Mouse (Mus musculus) hindbrain, embryonic 12.5 days (tissue): ENCODE results near the gene Arcn1. TPM values are rescaled to one million over a fixed set of nuclear protein-coding genes. Genes with fewer than 3 reads are reported as not detected.
"Not testable (repeated sequence)": the region's sequence is repeated elsewhere in the genome, so short reads cannot be mapped to it uniquely, and the experiment has no call there.

Source experiments
- ATAC-seq: fragments of 200-750 bp; cut with Nextera tagmentation; 2 replicates; pipeline ENCODE4 v1.8.0; 2017; ENCODE audit warnings: moderate TSS enrichment; ENCODE audit not compliant: low FRiP score
- H3K27ac ChIP-seq: fragments of 300-500 bp; sonication (generic); 2 replicates; pipeline ENCODE4 v1.5.1; 2016; ENCODE audit warnings: mild to moderate bottlenecking
- H3K27me3 ChIP-seq: fragments of 300-500 bp; sonication (generic); 2 replicates; pipeline ENCODE4 v1.6.1; 2016; ENCODE audit warnings: mild to moderate bottlenecking
- H3K36me3 ChIP-seq: fragments of 300-500 bp; sonication (generic); 2 replicates; pipeline ENCODE4 v1.6.1; 2016; ENCODE audit warnings: mild to moderate bottlenecking
- H3K4me1 ChIP-seq: fragments of 300-500 bp; sonication (generic); 2 replicates; pipeline ENCODE4 v1.6.1; 2016
- H3K4me2 ChIP-seq: fragments of 300-500 bp; sonication (generic); replicated peaks from 2 replicates; pipeline ENCODE4 v1.6.1; 2016; ENCODE audit warnings: mild to moderate bottlenecking
- H3K4me3 ChIP-seq: fragments of 300-500 bp; sonication (generic); 2 replicates; pipeline ENCODE4 v1.5.1; 2016; ENCODE audit warnings: mild to moderate bottlenecking
- H3K9ac ChIP-seq: fragments of 300-500 bp; sonication (generic); 2 replicates; pipeline ENCODE4 v1.6.1; 2016; ENCODE audit warnings: mild to moderate bottlenecking, moderate library complexity
- H3K9me3 ChIP-seq: fragments of 300-500 bp; sonication (generic); replicated peaks from 2 replicates; pipeline ENCODE4 v1.6.1; 2016; ENCODE audit warnings: mild to moderate bottlenecking
- WGBS: fragments of 180-500 bp; shearing (Covaris S2); methylation state at CpG from one replicate; pipeline ENCODE4 v1.1.7; 2016; 5-methylcytosine and 5-hydroxymethylcytosine counted together
- polyA plus RNA-seq: library from polyadenylated mRNA; unstranded; fragments of >200 nt; fragmentation: Nextera tagmentation; extraction: Ambion mirVana; gene quantifications from 2 replicates; pipeline ENCODE4 v1.2.1, GENCODE M21; 2016

Arcn1 gene
- polyA plus RNA-seq, 1 experiment from 2014 or later, result 179 TPM

- H3K9ac ChIP-seq, result no peak overlapping the region
- ATAC-seq, result no peak
Observed at GRCm38 (mm10) chr9:44798298-44798697, 30.7 kb upstream of the Arcn1 start.

GRCm38 (mm10) chr9:44792842-44793241 lies 25.2 kb upstream of the Arcn1 start:
- 77% methylated on average over 9 of the region's 9 CpGs for WGBS
- H3K36me3 ChIP-seq, result peaks cover 50% of the 10 kb centered on the region
- H3K27me3 ChIP-seq, result peaks cover under 1% of the 10 kb centered on the region; the same call in 1 of the 2 replicates
- H3K4me3 ChIP-seq, result no peak overlapping the region
- H3K9ac ChIP-seq, result no peak overlapping the region
- no peaks in the 10 kb centered on the region for H3K9me3 ChIP-seq
- H3K27ac ChIP-seq, result no peak overlapping the region
- H3K4me2 ChIP-seq, result no peak overlapping the region
- no peak for ATAC-seq
- H3K4me1 ChIP-seq, result no peaks in the 10 kb centered on the region

More at GRCm38 (mm10) chr9:44798298-44798697, 30.7 kb upstream of the Arcn1 start:
- no peaks in the 10 kb centered on the region for H3K36me3 ChIP-seq
- WGBS, result 44% methylated on average over 7 of the region's 7 CpGs
- H3K4me1 ChIP-seq, result peaks cover 11% of the 10 kb centered on the region
- H3K9me3 ChIP-seq, result no peaks in the 10 kb centered on the region
- H3K4me3 ChIP-seq, result peak overlapping the region; percentile 46
- H3K27me3 ChIP-seq, result peaks cover 22% of the 10 kb centered on the region
- peak overlapping the region; percentile 87 for H3K4me2 ChIP-seq
- no peak overlapping the region for H3K27ac ChIP-seq

- WGBS, result under 1% methylated on average over 41 of the region's 41 CpGs
- H3K4me3 ChIP-seq, result peak overlapping the region; percentile 62
- no peaks in the 10 kb centered on the region for H3K27me3 ChIP-seq
- H3K27ac ChIP-seq, result peak overlapping the region; percentile 89
- peaks cover 10% of the 10 kb centered on the region; the same call in 1 of the 2 replicates for H3K36me3 ChIP-seq
- peak overlapping the region; percentile 68 for H3K4me2 ChIP-seq
- H3K4me1 ChIP-seq, result peaks cover 8% of the 10 kb centered on the region
- ATAC-seq, result peak; percentile 98
- H3K9me3 ChIP-seq, result no peaks in the 10 kb centered on the region
- peak overlapping the region; percentile 79 for H3K9ac ChIP-seq
Observed at GRCm38 (mm10) chr9:44772750-44773651, 5.4 kb upstream of the Arcn1 start.

- Histone ChIP-seq H3K9ac (no peak overlapping the region), H3K4me1 (peaks cover 8% of the 10 kb centered on the region), H3K4me3 (0 out of 2 replicates have a peak overlapping the region, but pooled peaks have one; percentile 62), H3K27ac (no peak overlapping the region), H3K4me2 (no peak overlapping the region), H3K36me3 (peaks cover 10% of the 10 kb centered on the region; the same call in 1 of the 2 replicates), H3K27me3 (no peaks in the 10 kb centered on the region), H3K9me3 (no peaks in the 10 kb centered on the region)
- 28% methylated on average over 5 of the region's 5 CpGs for WGBS
- ATAC-seq, result no peak; the same call in 1 of the 2 replicates
Observed at GRCm38 (mm10) chr9:44772392-44772749, 4.7 kb upstream of the Arcn1 start.

GRCm38 (mm10) chr9:44771376-44771775 lies 3.7 kb upstream of the Arcn1 start:
- Histone ChIP-seq H3K4me1 (peaks cover 15% of the 10 kb centered on the region), H3K9ac (no peak overlapping the region), H3K4me3 (no peak overlapping the region), H3K27me3 (no peaks in the 10 kb centered on the region), H3K9me3 (no peaks in the 10 kb centered on the region), H3K4me2 (no peak overlapping the region), H3K27ac (no peak overlapping the region), H3K36me3 (peaks cover 10% of the 10 kb centered on the region; the same call in 1 of the 2 replicates)
- WGBS, result 94% methylated on average over 5 of the region's 5 CpGs
- ATAC-seq, result no peak

- Histone ChIP-seq H3K4me2 (peak overlapping the region; percentile 87; the same call in 1 of the 2 replicates), H3K4me3 (peak overlapping the region; percentile 82), H3K4me1 (peaks cover 17% of the 10 kb centered on the region)
- not testable (repeated sequence) for H3K36me3 ChIP-seq, H3K27me3 ChIP-seq, ATAC-seq, H3K9ac ChIP-seq, H3K9me3 ChIP-seq, H3K27ac ChIP-seq
- 48% methylated on average over 7 of the region's 9 CpGs for WGBS
Observed at GRCm38 (mm10) chr9:44768029-44768394, 367 bp upstream of the Arcn1 start.

- ATAC-seq, result no peak
- 90% methylated on average over 2 of the region's 2 CpGs for WGBS
- H3K4me1 ChIP-seq, result peaks cover 8% of the 10 kb centered on the region
- H3K9me3 ChIP-seq, result no peaks in the 10 kb centered on the region
- no peaks in the 10 kb centered on the region for H3K27me3 ChIP-seq
- no peak overlapping the region for H3K4me2 ChIP-seq
- H3K27ac ChIP-seq, result no peak overlapping the region
- no peak overlapping the region for H3K9ac ChIP-seq
- peaks cover 22% of the 10 kb centered on the region for H3K36me3 ChIP-seq
- H3K4me3 ChIP-seq, result no peak overlapping the region
Observed at GRCm38 (mm10) chr9:44760873-44761272, 6.8 kb downstream of the Arcn1 start.

GRCm38 (mm10) chr9:44748473-44748872 lies 19.2 kb downstream of the Arcn1 start:
- Histone ChIP-seq H3K36me3 (peaks cover 83% of the 10 kb centered on the region), H3K9me3 (no peaks in the 10 kb centered on the region), H3K4me1 (no peaks in the 10 kb centered on the region), H3K4me2 (no peak overlapping the region), H3K4me3 (no peak overlapping the region), H3K27me3 (no peaks in the 10 kb centered on the region), H3K27ac (no peak overlapping the region), H3K9ac (no peak overlapping the region)
- ATAC-seq, result no peak
- 88% methylated on average over 7 of the region's 7 CpGs for WGBS

- Histone ChIP-seq H3K27ac (no peak overlapping the region), H3K36me3 (peaks cover 85% of the 10 kb centered on the region), H3K4me2 (no peak overlapping the region), H3K4me1 (no peaks in the 10 kb centered on the region), H3K4me3 (no peak overlapping the region), H3K9ac (no peak overlapping the region), H3K27me3 (no peaks in the 10 kb centered on the region), H3K9me3 (no peaks in the 10 kb centered on the region)
- no peak for ATAC-seq
- 96% methylated on average over 3 of the region's 3 CpGs for WGBS
Observed at GRCm38 (mm10) chr9:44747341-44747740, 20.3 kb downstream of the Arcn1 start.

- no peak for ATAC-seq
- H3K9ac ChIP-seq, result no peak overlapping the region
- H3K27ac ChIP-seq, result no peak overlapping the region
- H3K4me2 ChIP-seq, result no peak overlapping the region
- WGBS, result 97% methylated on average over 3 of the region's 3 CpGs
- H3K36me3 ChIP-seq, result peaks cover 82% of the 10 kb centered on the region
- H3K4me3 ChIP-seq, result no peak overlapping the region
- no peaks in the 10 kb centered on the region for H3K27me3 ChIP-seq
- no peaks in the 10 kb centered on the region for H3K4me1 ChIP-seq
- no peaks in the 10 kb centered on the region for H3K9me3 ChIP-seq
Observed at GRCm38 (mm10) chr9:44746666-44747065, 21.0 kb downstream of the Arcn1 start.

GRCm38 (mm10) chr9:44745371-44745770 lies 22.3 kb downstream of the Arcn1 start:
- H3K4me3 ChIP-seq, result no peak overlapping the region
- H3K36me3 ChIP-seq, result peaks cover 78% of the 10 kb centered on the region
- no peaks in the 10 kb centered on the region for H3K4me1 ChIP-seq
- 96% methylated on average over 7 of the region's 7 CpGs for WGBS
- ATAC-seq, result no peak
- H3K4me2 ChIP-seq, result no peak overlapping the region
- no peaks in the 10 kb centered on the region for H3K9me3 ChIP-seq
- H3K9ac ChIP-seq, result no peak overlapping the region
- H3K27me3 ChIP-seq, result no peaks in the 10 kb centered on the region
- no peak overlapping the region for H3K27ac ChIP-seq

GRCm38 (mm10) chr9:44740663-44741192 lies 26.9 kb downstream of the Arcn1 start:
- Histone ChIP-seq H3K27me3 (no peaks in the 10 kb centered on the region), H3K4me2 (no peak overlapping the region), H3K9ac (no peak overlapping the region), H3K9me3 (no peaks in the 10 kb centered on the region), H3K36me3 (peaks cover 44% of the 10 kb centered on the region), H3K27ac (no peak overlapping the region), H3K4me1 (peaks cover 2% of the 10 kb centered on the region; the same call in 1 of the 2 replicates), H3K4me3 (no peak overlapping the region)
- WGBS, result 87% methylated on average over 1 of the region's 1 CpGs
- ATAC-seq, result no peak
